Mouse (Mus musculus): ENCODE measurements around the gene Lrp8.
A peak's percentile ranks its signal among the peaks of the same experiment; 100 is the strongest.

Gene Lrp8

GRCm38 (mm10) chr4:107848546-107848945 is 46.5 kb downstream of the Lrp8 start:
- no peak for DNase-seq

- no peak for DNase-seq
Measured at GRCm38 (mm10) chr4:107849621-107850020, 47.6 kb downstream of the Lrp8 start.

GRCm38 (mm10) chr4:107850091-107850490 is 48.0 kb downstream of the Lrp8 start:
- no peak for DNase-seq

- DNase-seq, result no peak
Measured at GRCm38 (mm10) chr4:107853333-107853732, 51.3 kb downstream of the Lrp8 start.

GRCm38 (mm10) chr4:107853836-107854235 is 51.8 kb downstream of the Lrp8 start:
- no peak for DNase-seq

GRCm38 (mm10) chr4:107856958-107857686 is 55.1 kb downstream of the Lrp8 start:
- DNase-seq, result no peak

- DNase-seq, result no peak
Measured at GRCm38 (mm10) chr4:107858995-107859394, 56.9 kb downstream of the Lrp8 start.

GRCm38 (mm10) chr4:107864866-107865265 is 62.8 kb downstream of the Lrp8 start:
- DNase-seq, result no peak

GRCm38 (mm10) chr4:107879254-107880050 is 77.4 kb downstream of the Lrp8 start, which contains the start of gene Magoh:
Gene Magoh (plus strand): TSS chr4:107879755.
- DNase-seq, result peak; percentile 92 to 94

GRCm38 (mm10) chr4:107881631-107882030 is 79.6 kb downstream of the Lrp8 start:
- no peak for DNase-seq

GRCm38 (mm10) chr4:107886371-107886770 is 84.3 kb downstream of the Lrp8 start:
- no peak for DNase-seq

GRCm38 (mm10) chr4:107889385-107889730 is 87.3 kb downstream of the Lrp8 start:
- no peak for DNase-seq

GRCm38 (mm10) chr4:107889731-107890432 is 87.8 kb downstream of the Lrp8 start, which contains the start of gene 0610037L13Rik:
Gene 0610037L13Rik (plus strand): TSS chr4:107889813.
- peak; percentile 89 to 95 for DNase-seq

- no peak for DNase-seq
Measured at GRCm38 (mm10) chr4:107892663-107893062, 90.6 kb downstream of the Lrp8 start.

GRCm38 (mm10) chr4:107899211-107899927 is 97.3 kb downstream of the Lrp8 start:
- no peak for DNase-seq

GRCm38 (mm10) chr4:107900206-107900605 is 98.1 kb downstream of the Lrp8 start:
- DNase-seq, result no peak

GRCm38 (mm10) chr4:107904252-107904651 is 102.2 kb downstream of the Lrp8 start:
- DNase-seq, result no peak

GRCm38 (mm10) chr4:107906561-107906960 is 104.5 kb downstream of the Lrp8 start:
- no peak for DNase-seq

- no peak for DNase-seq
Measured at GRCm38 (mm10) chr4:107910020-107910419, 108.0 kb downstream of the Lrp8 start.

- DNase-seq, result no peak
Measured at GRCm38 (mm10) chr4:107920336-107920735, 118.3 kb downstream of the Lrp8 start.

- DNase-seq, result no peak
Measured at GRCm38 (mm10) chr4:107921152-107921695, 119.2 kb downstream of the Lrp8 start.

- no peak for DNase-seq
Measured at GRCm38 (mm10) chr4:107921952-107922351, 119.9 kb downstream of the Lrp8 start.

Measured in thymus, postnatal 36 days (tissue).